Mouse (Mus musculus): Measurements from ENCODE around the gene Acsf2. TPM values are rescaled to one million over a fixed set of nuclear protein-coding genes. Genes with fewer than 3 reads are reported as not detected.

Acsf2 gene
- polyA plus RNA-seq, 2 experiments, result 1.4 to 3.9 TPM

- peak; percentile 62 to 75 (median 68) for DNase-seq (ENCODE audit: low read depth in 3 of 3, low spot score in 3 of 3)
- Histone ChIP-seq H3K9ac (replicated peaks) (peak within 1 kb of the TSS; percentile 36), H3K4me3 (ENCODE audit: insufficient read depth in 1 of 2, low read depth in 2 of 2, low read length in 2 of 2) (peak within 1 kb of the TSS; percentile 61 to 68), H3K4me2 (ENCODE audit: low read depth) (peak within 1 kb of the TSS; percentile 79), H3K9me3 (ENCODE audit: control insufficient read depth, low read length) (no peaks in the 10 kb centered on the region), H3K36me3 (replicated peaks; ENCODE audit: control insufficient read depth, insufficient read depth, low read depth) (no peaks in the 10 kb centered on the region), H3K27ac (no peak within 1 kb of the TSS), H3K4me1 (replicated peaks; ENCODE audit: control insufficient read depth in 2 of 2, insufficient read depth in 2 of 2, low read length in 1 of 2) (peaks cover 0 to 4% of the 10 kb centered on the region in 2 experiments; a peak in 2 of 4 replicates), H3K27me3 (ENCODE audit: control insufficient read depth, insufficient read depth, low read length) (no peaks in the 10 kb centered on the region)
- 3% methylated on average over 49 of the region's 49 CpGs for WGBS (ENCODE audit: insufficient replicate concordance)
- peak; percentile 97 for TF ChIP-seq CTCF (IDR thresholded peaks at IDR 0.05; ENCODE audit: low read depth)
- no peak for TF ChIP-seq EP300 (IDR thresholded peaks at IDR 0.05; ENCODE audit: low read depth)
- peak; percentile 86 for ATAC-seq (ENCODE audit: insufficient read depth)
Measured at GRCm38 (mm10) chr11:94548888-94549690, 52.6 kb downstream of the Acsf2 start, which contains the start of gene Rsad1. TSS of gene Rsad1 (minus strand) at chr11:94549255.

GRCm38 (mm10) chr11:94548041-94548784 is 53.5 kb downstream of the Acsf2 start:
- H3K4me2 ChIP-seq (ENCODE audit: low read depth), result peak overlapping the region; percentile 79
- H3K9ac ChIP-seq (replicated peaks), result peak overlapping the region; percentile 36
- H3K9me3 ChIP-seq (ENCODE audit: control insufficient read depth, low read length), result no peaks in the 10 kb centered on the region
- ATAC-seq (ENCODE audit: insufficient read depth), result peak; percentile 29; the same call in 1 of the 2 replicates
- peaks cover 0 to 4% of the 10 kb centered on the region in 2 experiments; a peak in 2 of 4 replicates for H3K4me1 ChIP-seq (replicated peaks; ENCODE audit: control insufficient read depth in 2 of 2, insufficient read depth in 2 of 2, low read length in 1 of 2)
- no peak for DNase-seq (ENCODE audit: low read depth in 3 of 3, low spot score in 3 of 3)
- peak overlapping the region; percentile 61 to 68 for H3K4me3 ChIP-seq (ENCODE audit: insufficient read depth in 1 of 2, low read depth in 2 of 2, low read length in 2 of 2)
- H3K36me3 ChIP-seq (replicated peaks; ENCODE audit: control insufficient read depth, insufficient read depth, low read depth), result no peaks in the 10 kb centered on the region
- 10% methylated on average over 24 of the region's 24 CpGs for WGBS (ENCODE audit: insufficient replicate concordance)
- TF ChIP-seq EP300 (IDR thresholded peaks at IDR 0.05; ENCODE audit: low read depth), result no peak
- no peak for TF ChIP-seq CTCF (IDR thresholded peaks at IDR 0.05; ENCODE audit: low read depth)
- H3K27me3 ChIP-seq (ENCODE audit: control insufficient read depth, insufficient read depth, low read length), result no peaks in the 10 kb centered on the region
- no peak overlapping the region for H3K27ac ChIP-seq

GRCm38 (mm10) chr11:94547271-94547670 is 54.4 kb downstream of the Acsf2 start:
- H3K9ac ChIP-seq (replicated peaks), result no peak overlapping the region
- H3K4me2 ChIP-seq (ENCODE audit: low read depth), result no peak overlapping the region
- no peaks in the 10 kb centered on the region for H3K9me3 ChIP-seq (ENCODE audit: control insufficient read depth, low read length)

GRCm38 (mm10) chr11:94546381-94546780 is 55.3 kb downstream of the Acsf2 start:
- no peak overlapping the region for H3K4me3 ChIP-seq (ENCODE audit: insufficient read depth in 1 of 2, low read depth in 2 of 2, low read length in 2 of 2)
- no peak for ATAC-seq (ENCODE audit: insufficient read depth)
- no peak for DNase-seq (ENCODE audit: low read depth in 3 of 3, low spot score in 3 of 3)
- H3K36me3 ChIP-seq (replicated peaks; ENCODE audit: control insufficient read depth, insufficient read depth, low read depth), result no peaks in the 10 kb centered on the region
- 71% methylated on average over 5 of the region's 5 CpGs for WGBS (ENCODE audit: insufficient replicate concordance)
- no peak overlapping the region for H3K9ac ChIP-seq (replicated peaks)
- H3K27ac ChIP-seq, result no peak overlapping the region
- H3K4me2 ChIP-seq (ENCODE audit: low read depth), result no peak overlapping the region
- TF ChIP-seq EP300 (IDR thresholded peaks at IDR 0.05; ENCODE audit: low read depth), result no peak
- no peak for TF ChIP-seq CTCF (IDR thresholded peaks at IDR 0.05; ENCODE audit: low read depth)
- H3K9me3 ChIP-seq (ENCODE audit: control insufficient read depth, low read length), result no peaks in the 10 kb centered on the region
- H3K27me3 ChIP-seq (ENCODE audit: control insufficient read depth, insufficient read depth, low read length), result no peaks in the 10 kb centered on the region
- H3K4me1 ChIP-seq (replicated peaks; ENCODE audit: control insufficient read depth in 2 of 2, insufficient read depth in 2 of 2, low read length in 1 of 2), result peaks cover 0 to 4% of the 10 kb centered on the region in 2 experiments; a peak in 2 of 4 replicates

More at GRCm38 (mm10) chr11:94547271-94547670, 54.4 kb downstream of the Acsf2 start:
- no peaks in the 10 kb centered on the region for H3K36me3 ChIP-seq (replicated peaks; ENCODE audit: control insufficient read depth, insufficient read depth, low read depth)
- ATAC-seq (ENCODE audit: insufficient read depth) (no peak), DNase-seq (ENCODE audit: low read depth in 3 of 3, low spot score in 3 of 3) (no peak)
- no peak overlapping the region for H3K4me3 ChIP-seq (ENCODE audit: insufficient read depth in 1 of 2, low read depth in 2 of 2, low read length in 2 of 2)
- no peak overlapping the region for H3K27ac ChIP-seq
- no peaks in the 10 kb centered on the region for H3K27me3 ChIP-seq (ENCODE audit: control insufficient read depth, insufficient read depth, low read length)
- TF ChIP-seq CTCF (IDR thresholded peaks at IDR 0.05; ENCODE audit: low read depth) (no peak), EP300 (IDR thresholded peaks at IDR 0.05; ENCODE audit: low read depth) (no peak)
- 73% methylated on average over 6 of the region's 6 CpGs for WGBS (ENCODE audit: insufficient replicate concordance)
- peaks cover 0 to 4% of the 10 kb centered on the region in 2 experiments; a peak in 2 of 4 replicates for H3K4me1 ChIP-seq (replicated peaks; ENCODE audit: control insufficient read depth in 2 of 2, insufficient read depth in 2 of 2, low read length in 1 of 2)

- 77% methylated on average over 18 of the region's 18 CpGs for WGBS (ENCODE audit: insufficient replicate concordance)
- Histone ChIP-seq H3K4me2 (ENCODE audit: low read depth) (no peak overlapping the region), H3K27ac (no peak overlapping the region), H3K9me3 (ENCODE audit: control insufficient read depth, low read length) (no peaks in the 10 kb centered on the region), H3K27me3 (ENCODE audit: control insufficient read depth, insufficient read depth, low read length) (no peaks in the 10 kb centered on the region), H3K4me1 (replicated peaks; ENCODE audit: control insufficient read depth in 2 of 2, insufficient read depth in 2 of 2, low read length in 1 of 2) (no peaks in the 10 kb centered on the region; a peak in 1 of 4 replicates), H3K4me3 (ENCODE audit: insufficient read depth in 1 of 2, low read depth in 2 of 2, low read length in 2 of 2) (no peak overlapping the region), H3K9ac (replicated peaks) (no peak overlapping the region), H3K36me3 (replicated peaks; ENCODE audit: control insufficient read depth, insufficient read depth, low read depth) (no peaks in the 10 kb centered on the region)
- TF ChIP-seq EP300 (IDR thresholded peaks at IDR 0.05; ENCODE audit: low read depth), result no peak
- no peak for TF ChIP-seq CTCF (IDR thresholded peaks at IDR 0.05; ENCODE audit: low read depth)
- DNase-seq (ENCODE audit: low read depth in 3 of 3, low spot score in 3 of 3) (no peak), ATAC-seq (ENCODE audit: insufficient read depth) (no peak)
Measured at GRCm38 (mm10) chr11:94544422-94544821, 57.2 kb downstream of the Acsf2 start.
